ENCODE assay signal across 11 mouse cellular contexts in the genomic region with DNA sequence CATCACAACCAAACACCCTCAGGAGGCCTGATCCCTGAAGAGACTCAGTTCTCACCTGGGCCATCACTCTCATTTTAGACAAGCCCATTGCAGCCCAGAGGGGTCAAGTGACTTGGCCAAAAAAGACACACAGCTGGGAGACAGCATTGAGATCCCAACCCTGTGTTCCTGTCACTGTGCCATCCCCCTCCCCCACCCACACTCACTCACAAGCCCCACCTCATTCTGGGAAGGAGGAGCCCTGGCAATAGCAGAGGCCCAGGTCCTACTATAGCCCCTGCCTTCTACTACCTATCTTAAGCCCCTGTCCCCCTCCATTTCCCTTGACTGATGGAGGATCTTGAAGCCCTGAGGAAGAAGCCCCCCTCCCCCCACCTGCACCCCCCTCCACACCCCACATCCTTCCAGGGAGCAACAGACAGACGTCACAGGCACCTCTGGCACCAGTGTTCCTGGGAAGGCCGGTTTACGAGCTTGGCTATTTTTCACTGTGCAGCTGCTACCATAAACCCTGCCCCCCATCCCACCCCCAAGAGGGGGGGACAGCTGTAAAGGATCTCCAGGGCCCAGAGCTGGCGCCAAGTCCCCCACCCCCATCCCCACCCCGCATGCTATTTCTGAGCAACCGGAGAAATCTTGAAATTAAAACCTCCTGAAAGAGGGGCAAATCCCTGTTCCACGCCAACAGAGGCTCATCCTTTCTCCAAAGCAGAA. TPM values are rescaled to one million over a fixed set of nuclear protein-coding genes. Genes with fewer than 3 reads are reported as not detected.
DNase-seq lines count a peak whose midpoint lies in the region; ATAC-seq and TF ChIP-seq lines count a peak whose summit lies in the region.
"Had no signal": no experiment of that assay in that cellular context is flagged by ENCODE, and none has a peak within 500 bp of the region (broad histone marks: within the 10 kb centered on the region; RNA-seq: fewer than 3 reads in every experiment).

No protein-coding gene starts in this region.

- WGBS in limb, embryonic 13.5 days, result 10% methylated on average over 7 of the region's 7 CpGs

- peak; percentile 90 for ATAC-seq in limb, embryonic 13.5 days (ENCODE audit: low FRiP score, low read depth)

- no peaks in the 10 kb centered on the region for H3K27me3 ChIP-seq in limb, embryonic 13.5 days

- H3K9ac ChIP-seq in limb, embryonic 13.5 days, result no peak overlapping the region
- H3K9ac ChIP-seq: midbrain, embryonic 12.5 days had no signal

- peak overlapping the region; percentile 10 for H3K4me2 ChIP-seq in limb, embryonic 13.5 days (replicated peaks)
- H3K4me2 ChIP-seq: midbrain, embryonic 12.5 days had no signal

- no peak overlapping the region for H3K4me3 ChIP-seq in gastrocnemius, adult 2 months
- H3K4me3 ChIP-seq in limb, embryonic 13.5 days, result no peak overlapping the region
- H3K4me3 ChIP-seq: midbrain, embryonic 12.5 days had no signal

- DNase-seq in gastrocnemius, adult 2 months, result peak; percentile 67
- DNase-seq in gastrocnemius, adult 8-10 months (ENCODE audit: low spot score in 2 of 2), result no peak
- DNase-seq in testis, postnatal 10 days (ENCODE audit: low spot score), result peak; percentile 59
- DNase-seq in testis, postnatal 14 days (ENCODE audit: low spot score), result no peak
- DNase-seq in yolk sac, embryonic 10.5 days (ENCODE audit: low spot score), result peak; percentile 24
- DNase-seq in layer of hippocampus, postnatal 25 days (ENCODE audit: extremely low spot score in 1 of 2, low spot score in 1 of 2), result no peak
- DNase-seq in left cerebral cortex, adult 8-10 months (ENCODE audit: low spot score in 2 of 2), result no peak
- DNase-seq: B cell, adult 2 months; cerebellum, adult 11 months had no signal

- H3K4me1 ChIP-seq in limb, embryonic 13.5 days, result peaks cover 81% of the 10 kb centered on the region
- H3K4me1 ChIP-seq: midbrain, embryonic 12.5 days had no signal

- H3K9me3 ChIP-seq in limb, embryonic 13.5 days, result no peaks in the 10 kb centered on the region
- H3K9me3 ChIP-seq: midbrain, embryonic 12.5 days had no signal

- TF ChIP-seq CTCF in gastrocnemius, adult 2 months (IDR thresholded peaks at IDR 0.05), result no peak

- H3K27ac ChIP-seq in gastrocnemius, adult 2 months, result no peak overlapping the region
- H3K27ac ChIP-seq in limb, embryonic 13.5 days, result peak overlapping the region; percentile 84
- H3K27ac ChIP-seq: midbrain, embryonic 12.5 days had no signal

- intact Hi-C loops in gastrocnemius, adult 2 months (cut with DNase I), result no loop called here

- peaks cover 20% of the 10 kb centered on the region for H3K36me3 ChIP-seq in limb, embryonic 13.5 days
- H3K36me3 ChIP-seq: midbrain, embryonic 12.5 days had no signal

RNA-seq across cellular contexts. Expression of a gene that starts 11.1 kb away (rescaled TPM):
- 1 to 10 TPM in 1 of 2 experiments, under 1 TPM in 1; 0.46 to 2.4 TPM for total RNA-seq in gastrocnemius, adult 2 months (2021)
- total RNA-seq in gastrocnemius, adult 8-10 months (2022), result 1 to 10 TPM in 1 of 4 experiments, under 1 TPM in 3; 0.36 to 1.1 (median 0.77) TPM
- polyA plus RNA-seq in limb, embryonic 13.5 days (2015; fragmentation: Nextera tagmentation; extraction: Ambion mirVana), result 221 and 237 TPM in 2 replicates
- 10 to 100 TPM; 18.4 to 23.9 TPM for total RNA-seq in layer of hippocampus, postnatal 25 days (2021)
- total RNA-seq in left cerebral cortex, adult 8-10 months (2022), result 10 to 100 TPM; 21.4 to 31.5 (median 25.0) TPM

RNA-seq across cellular contexts. Expression of a gene that starts 16.7 kb away (rescaled TPM):
- 100 to 1,000 TPM; 142 to 160 TPM for total RNA-seq in gastrocnemius, adult 2 months (2021)
- total RNA-seq in gastrocnemius, adult 8-10 months (2022), result 100 to 1,000 TPM; 156 to 185 (median 175) TPM
- polyA plus RNA-seq in limb, embryonic 13.5 days (2015; fragmentation: Nextera tagmentation; extraction: Ambion mirVana), result 96.3 and 98.5 TPM in 2 replicates
- 100 to 1,000 TPM; 115 to 126 TPM for total RNA-seq in layer of hippocampus, postnatal 25 days (2021)
- 100 to 1,000 TPM; 124 to 132 (median 128) TPM for total RNA-seq in left cerebral cortex, adult 8-10 months (2022)

RNA-seq across cellular contexts. Expression of a gene that starts 16.9 kb away (rescaled TPM):
- 1 to 10 TPM; 8.0 to 9.2 TPM for total RNA-seq in gastrocnemius, adult 2 months (2021)
- 1 to 10 TPM; 6.3 to 6.9 (median 6.7) TPM for total RNA-seq in gastrocnemius, adult 8-10 months (2022)
- 59.8 and 60.2 TPM in 2 replicates for polyA plus RNA-seq in limb, embryonic 13.5 days (2015; fragmentation: Nextera tagmentation; extraction: Ambion mirVana)
- total RNA-seq in layer of hippocampus, postnatal 25 days (2021), result 10 to 100 TPM; 41.0 to 47.6 TPM
- total RNA-seq in left cerebral cortex, adult 8-10 months (2022), result 10 to 100 TPM; 38.2 to 43.8 (median 41.5) TPM

RNA-seq across cellular contexts. Expression of a gene that starts 43.2 kb away (rescaled TPM):
- 1 to 10 TPM in 1 of 2 experiments, under 1 TPM in 1; 0.89 to 1.3 TPM for total RNA-seq in gastrocnemius, adult 2 months (2021)
- total RNA-seq in gastrocnemius, adult 8-10 months (2022), result 1 to 10 TPM in 1 of 4 experiments, under 1 TPM in 3; 0.41 to 1.5 (median 0.48) TPM
- 2.5 TPM in 2 replicates for polyA plus RNA-seq in limb, embryonic 13.5 days (2015; fragmentation: Nextera tagmentation; extraction: Ambion mirVana)
- total RNA-seq in layer of hippocampus, postnatal 25 days (2021), result 10 to 100 TPM; 29.3 to 33.5 TPM
- total RNA-seq in left cerebral cortex, adult 8-10 months (2022), result 10 to 100 TPM; 26.2 to 60.3 (median 40.2) TPM

RNA-seq across cellular contexts. Expression of a gene that starts 53.6 kb away (rescaled TPM):
- total RNA-seq in gastrocnemius, adult 2 months (2021), result 1 to 10 TPM; 7.1 to 7.8 TPM
- 1 to 10 TPM; 9.6 to 9.8 (median 9.7) TPM for total RNA-seq in gastrocnemius, adult 8-10 months (2022)
- 5.8 and 6.4 TPM in 2 replicates for polyA plus RNA-seq in limb, embryonic 13.5 days (2015; fragmentation: Nextera tagmentation; extraction: Ambion mirVana)
- 10 to 100 TPM; 12.8 to 13.1 TPM for total RNA-seq in layer of hippocampus, postnatal 25 days (2021)
- total RNA-seq in left cerebral cortex, adult 8-10 months (2022), result 10 to 100 TPM; 10.8 to 12.7 (median 12.2) TPM

Comparison
In these comparisons a context has a peak if more than half of its experiments do, and no peak if none do; other contexts are left out.
1. DNase-seq: peak in gastrocnemius, adult 2 months (single experiment), testis, postnatal 10 days (single experiment) and yolk sac, embryonic 10.5 days (single experiment); none in gastrocnemius, adult 8-10 months (0 of 2), testis, postnatal 14 days (single experiment), layer of hippocampus, postnatal 25 days (0 of 2) and left cerebral cortex, adult 8-10 months (0 of 2).
2. RNA of a gene that starts 11.1 kb away (total RNA-seq): 21.4 to 31.5 TPM in left cerebral cortex, adult 8-10 months and 18.4 to 23.9 TPM in layer of hippocampus, postnatal 25 days; 0.46 to 2.4 TPM in gastrocnemius, adult 2 months and 0.36 to 1.1 TPM in gastrocnemius, adult 8-10 months; every median in the first group is over 4 times any median in the second.